ENCODE assay signal across 18 mouse cellular contexts in the genomic region with DNA sequence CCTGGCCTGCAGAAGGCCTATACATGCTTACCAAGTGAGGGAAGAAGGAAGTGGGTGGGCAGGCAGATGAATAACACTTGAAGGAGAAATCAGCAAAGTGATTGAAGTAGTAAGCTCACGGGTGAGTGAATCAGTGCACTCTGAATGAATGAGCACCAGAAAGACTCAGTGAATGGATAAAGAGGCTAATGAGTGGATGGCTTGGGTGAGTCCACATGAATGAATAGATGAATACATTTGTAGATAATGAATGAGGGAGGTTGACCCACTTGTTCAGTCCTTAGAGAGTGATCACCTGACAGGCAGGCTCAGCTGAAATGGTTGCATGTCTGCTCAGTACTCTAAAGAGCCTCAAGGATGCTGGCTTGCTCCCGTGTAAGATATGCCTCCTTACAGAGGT.
DNase-seq lines count a peak whose midpoint lies in the region; ATAC-seq lines count a peak whose summit lies in the region.
"Had no signal": no experiment of that assay in that cellular context is flagged by ENCODE, and none has a peak within 500 bp of the region (broad histone marks: within the 10 kb centered on the region; RNA-seq: fewer than 3 reads in every experiment).

No protein-coding gene starts in this region.

- peak; percentile 53; the same call in 1 of the 2 replicates for ATAC-seq in neural tube, embryonic 12.5 days (ENCODE audit: low FRiP score, low read depth)
- ATAC-seq in hindbrain, embryonic 12.5 days (ENCODE audit: low FRiP score): peak; percentile 71
- ATAC-seq in midbrain, embryonic 15.5 days (replicated peaks): peak; percentile 67; the same call in 1 of the 2 replicates
- no peak for ATAC-seq in megakaryocyte progenitor cell, adult 5-6 weeks (replicated peaks; ENCODE audit: poor library complexity)
- ATAC-seq: intestine, embryonic 16.5 days; liver, postnatal 0 days had no signal

- H3K36me3 ChIP-seq in neural tube, embryonic 12.5 days: no peaks in the 10 kb centered on the region
- H3K36me3 ChIP-seq in hindbrain, embryonic 12.5 days: no peaks in the 10 kb centered on the region
- H3K36me3 ChIP-seq in midbrain, embryonic 15.5 days (replicated peaks): no peaks in the 10 kb centered on the region
- H3K36me3 ChIP-seq: embryonic facial prominence, embryonic 13.5 days; heart, embryonic 10.5 days had no signal

- H3K9ac ChIP-seq in neural tube, embryonic 12.5 days: no peak overlapping the region
- H3K9ac ChIP-seq in hindbrain, embryonic 12.5 days: no peak overlapping the region
- no peak overlapping the region for H3K9ac ChIP-seq in midbrain, embryonic 15.5 days
- H3K9ac ChIP-seq: embryonic facial prominence, embryonic 13.5 days; liver, postnatal 0 days had no signal

- 44% methylated on average over 2 of the region's 2 CpGs for WGBS in neural tube, embryonic 12.5 days
- WGBS in hindbrain, embryonic 12.5 days: 40% methylated on average over 2 of the region's 2 CpGs
- WGBS in midbrain, embryonic 15.5 days: 36% methylated on average over 2 of the region's 2 CpGs

- no peak overlapping the region for H3K4me3 ChIP-seq in neural tube, embryonic 12.5 days
- H3K4me3 ChIP-seq in hindbrain, embryonic 12.5 days: no peak overlapping the region
- no peak overlapping the region for H3K4me3 ChIP-seq in midbrain, embryonic 15.5 days
- H3K4me3 ChIP-seq: embryonic facial prominence, embryonic 13.5 days; heart, embryonic 10.5 days; myocyte had no signal

- H3K4me2 ChIP-seq in neural tube, embryonic 12.5 days (replicated peaks): no peak overlapping the region
- no peak overlapping the region for H3K4me2 ChIP-seq in hindbrain, embryonic 12.5 days (replicated peaks)
- H3K4me2 ChIP-seq in midbrain, embryonic 15.5 days: no peak overlapping the region
- H3K4me2 ChIP-seq: embryonic facial prominence, embryonic 13.5 days had no signal

- no peaks in the 10 kb centered on the region for H3K9me3 ChIP-seq in neural tube, embryonic 12.5 days
- no peaks in the 10 kb centered on the region for H3K9me3 ChIP-seq in hindbrain, embryonic 12.5 days (replicated peaks)
- H3K9me3 ChIP-seq in midbrain, embryonic 15.5 days: no peaks in the 10 kb centered on the region
- H3K9me3 ChIP-seq: embryonic facial prominence, embryonic 13.5 days; heart, embryonic 10.5 days had no signal

- no peaks in the 10 kb centered on the region for H3K27me3 ChIP-seq in neural tube, embryonic 12.5 days (replicated peaks)
- H3K27me3 ChIP-seq in hindbrain, embryonic 12.5 days: peaks cover 7% of the 10 kb centered on the region
- H3K27me3 ChIP-seq in midbrain, embryonic 15.5 days (replicated peaks): no peaks in the 10 kb centered on the region

- DNase-seq in neural tube, embryonic 10.5 days (ENCODE audit: extremely low spot score, low spot score): no peak
- no peak for DNase-seq in ovary, postnatal 10 days (ENCODE audit: low spot score)
- no peak for DNase-seq in urinary bladder, adult 18-20 months (ENCODE audit: low spot score in 2 of 2)
- DNase-seq: adrenal gland, postnatal 14 days; cerebellum, postnatal 10 days; gastrocnemius, postnatal 25 days; kidney, postnatal 10 days; liver, postnatal 0 days; lung, postnatal 4 days; right cerebral cortex, postnatal 4 days had no signal

- no peaks in the 10 kb centered on the region for H3K4me1 ChIP-seq in neural tube, embryonic 12.5 days
- H3K4me1 ChIP-seq in hindbrain, embryonic 12.5 days: no peaks in the 10 kb centered on the region
- H3K4me1 ChIP-seq in midbrain, embryonic 15.5 days: peaks cover 6% of the 10 kb centered on the region
- H3K4me1 ChIP-seq: embryonic facial prominence, embryonic 13.5 days; heart, embryonic 10.5 days had no signal

- no peak overlapping the region for H3K27ac ChIP-seq in neural tube, embryonic 12.5 days
- no peak overlapping the region for H3K27ac ChIP-seq in hindbrain, embryonic 12.5 days
- no peak overlapping the region for H3K27ac ChIP-seq in midbrain, embryonic 15.5 days
- H3K27ac ChIP-seq: embryonic facial prominence, embryonic 13.5 days; heart, embryonic 10.5 days had no signal
